Comparison of ENCODE assay signal across 8 mouse cellular contexts in genomic region chr11:101170811-101171610, GRCm38 (mm10). TPM values are rescaled to one million over a fixed set of nuclear protein-coding genes. Genes with fewer than 3 reads are reported as not detected.
DNase-seq lines count a peak whose midpoint lies in the region; ATAC-seq and TF ChIP-seq lines count a peak whose summit lies in the region.

Gene Plekhh3 (minus strand): TSS chr11:101171351.

- H3K27me3 ChIP-seq in C2C12 (ENCODE audit: control insufficient read depth, insufficient read depth, insufficient read length) = no peaks in the 10 kb centered on the region
- peaks cover 56% of the 10 kb centered on the region for H3K27me3 ChIP-seq in heart, embryonic 13.5 days (replicated peaks)
- peaks cover 100% of the 10 kb centered on the region for H3K27me3 ChIP-seq in liver, embryonic 12.5 days (replicated peaks)

- peak within 1 kb of the TSS; percentile 64 for H3K4me3 ChIP-seq in C2C12 (ENCODE audit: insufficient read depth, poor library complexity, severe bottlenecking)
- peak within 1 kb of the TSS; percentile 66 for H3K4me3 ChIP-seq in bone marrow macrophage, adult 2 months (ENCODE audit: insufficient read depth, low read length)
- H3K4me3 ChIP-seq in heart, embryonic 13.5 days = peak within 1 kb of the TSS; percentile 80
- peak within 1 kb of the TSS; percentile 55 for H3K4me3 ChIP-seq in liver, embryonic 12.5 days

- peak; percentile 90 for ATAC-seq in heart, embryonic 13.5 days (ENCODE audit: extremely low read depth, insufficient number of reproducible peaks, low FRiP score, low TSS enrichment)
- ATAC-seq in liver, embryonic 12.5 days = peak; percentile 84

- H3K9ac ChIP-seq in heart, embryonic 13.5 days = peak within 1 kb of the TSS; percentile 89
- peak within 1 kb of the TSS; percentile 47 for H3K9ac ChIP-seq in liver, embryonic 12.5 days

- no peaks in the 10 kb centered on the region for H3K9me3 ChIP-seq in heart, embryonic 13.5 days
- H3K9me3 ChIP-seq in liver, embryonic 12.5 days (replicated peaks) = no peaks in the 10 kb centered on the region

- TF ChIP-seq CTCF in C2C12 (IDR thresholded peaks at IDR 0.05; ENCODE audit: control insufficient read depth, insufficient read depth, insufficient read length) = no peak
- TF ChIP-seq CTCF in bone marrow macrophage, adult 2 months (IDR thresholded peaks at IDR 0.05; ENCODE audit: low read depth, low read length) = no peak

- H3K4me1 ChIP-seq in bone marrow macrophage, adult 2 months (ENCODE audit: control insufficient read depth, insufficient read depth, low read length) = peaks cover 33% of the 10 kb centered on the region
- H3K4me1 ChIP-seq in heart, embryonic 13.5 days = peaks cover 73% of the 10 kb centered on the region
- H3K4me1 ChIP-seq in liver, embryonic 12.5 days = peaks cover 74% of the 10 kb centered on the region

- peaks cover 19% of the 10 kb centered on the region for H3K79me3 ChIP-seq in C2C12 (ENCODE audit: low read depth)

- no peak for TF ChIP-seq POLR2A in bone marrow macrophage, adult 2 months (IDR thresholded peaks at IDR 0.05; ENCODE audit: borderline replicate concordance, low read depth, low read length)

- peaks cover 15% of the 10 kb centered on the region for H3K36me3 ChIP-seq in C2C12 (ENCODE audit: control insufficient read depth, insufficient read depth)
- H3K36me3 ChIP-seq in heart, embryonic 13.5 days = peaks cover 23% of the 10 kb centered on the region
- peaks cover 9% of the 10 kb centered on the region; the same call in 1 of the 2 replicates for H3K36me3 ChIP-seq in liver, embryonic 12.5 days

- peak within 1 kb of the TSS; percentile 97 for H3K4me2 ChIP-seq in heart, embryonic 13.5 days
- peak within 1 kb of the TSS; percentile 68 for H3K4me2 ChIP-seq in liver, embryonic 12.5 days

- 1% methylated on average over 49 of the region's 50 CpGs for WGBS in heart, embryonic 13.5 days
- under 1% methylated on average over 50 of the region's 50 CpGs for WGBS in liver, embryonic 12.5 days (ENCODE audit: insufficient replicate concordance)

- peak; percentile 76 for DNase-seq in fat pad, adult 2 months (ENCODE audit: extremely low read depth, low read depth, low spot score)
- DNase-seq in kidney, postnatal 10 days = peak; percentile 97
- peak; percentile 88 to 91 for DNase-seq in natural killer cell, adult 2 months (ENCODE audit: low spot score in 2 of 2)
- peak; percentile 98 for DNase-seq in telencephalon, adult 2 months (ENCODE audit: low read depth, low spot score)

- peak within 1 kb of the TSS; percentile 94 for H3ac ChIP-seq in C2C12 (ENCODE audit: control insufficient read depth, insufficient read length, low read depth)

- peak within 1 kb of the TSS; percentile 37 for H3K27ac ChIP-seq in bone marrow macrophage, adult 2 months (ENCODE audit: insufficient read depth, low read depth, low read length)
- H3K27ac ChIP-seq in heart, embryonic 13.5 days (replicated peaks) = peak within 1 kb of the TSS; percentile 94
- H3K27ac ChIP-seq in liver, embryonic 12.5 days = peak within 1 kb of the TSS; percentile 56

- peaks cover 32% of the 10 kb centered on the region for H3K79me2 ChIP-seq in C2C12 (ENCODE audit: control insufficient read depth, insufficient read depth)

TF ChIP-seq in C2C12, 6 proteins besides CTCF, POLR2A, EP300 and RAD21:
- TF ChIP-seq USF1 (IDR thresholded peaks at IDR 0.05; ENCODE audit: low read depth) (peak; percentile 49), FOSL1 (IDR thresholded peaks at IDR 0.05; ENCODE audit: insufficient read depth, low read length, poor library complexity, severe bottlenecking) (no peak), CEBPB (IDR thresholded peaks at IDR 0.05; ENCODE audit: low read depth) (peak; percentile 90), MYOG (IDR thresholded peaks at IDR 0.05; ENCODE audit: control insufficient read depth, extremely low read depth, insufficient read length) (no peak), MYOD1 (IDR thresholded peaks at IDR 0.05; ENCODE audit: control insufficient read depth, insufficient read length, low read depth) (no peak), MAX (IDR thresholded peaks at IDR 0.05) (no peak)

RNA-seq across cellular contexts. Expression of gene Plekhh3, which starts in this region (rescaled TPM):
- 18.3 TPM for polyA plus RNA-seq in C2C12 (2012; fragmentation: generic; extraction: Trizol)
- polyA plus RNA-seq in bone marrow macrophage, adult 2 months (2012; ENCODE audit: insufficient read depth, insufficient read length, missing spikeins) = 4.3 and 6.4 TPM in 2 replicates
- 7.6 and 8.5 TPM in 2 replicates for polyA plus RNA-seq in heart, embryonic 13.5 days (2015; fragmentation: Nextera tagmentation; extraction: Ambion mirVana)
- polyA plus RNA-seq in liver, embryonic 12.5 days (2016; fragmentation: Nextera tagmentation; extraction: Ambion mirVana) = 2.7 and 2.8 TPM in 2 replicates

Comparison
In these comparisons a context has a peak if more than half of its experiments do, and no peak if none do; other contexts are left out.
1. Peak in every context shown above with its lines: DNase-seq, ATAC-seq, H3K4me3 ChIP-seq and H3K27ac ChIP-seq.
2. H3K27ac ChIP-seq: peak in every context shown above with its lines; median percentile 94 in heart, embryonic 13.5 days; 56 in liver, embryonic 12.5 days; 37 in bone marrow macrophage, adult 2 months.